Mouse (Mus musculus): Measurements from ENCODE around the gene Rere.
"Not testable (repeated sequence)": the region's sequence is repeated elsewhere in the genome, so short reads cannot be mapped to it uniquely, and the experiment has no call there.

Rere gene

DNA sequence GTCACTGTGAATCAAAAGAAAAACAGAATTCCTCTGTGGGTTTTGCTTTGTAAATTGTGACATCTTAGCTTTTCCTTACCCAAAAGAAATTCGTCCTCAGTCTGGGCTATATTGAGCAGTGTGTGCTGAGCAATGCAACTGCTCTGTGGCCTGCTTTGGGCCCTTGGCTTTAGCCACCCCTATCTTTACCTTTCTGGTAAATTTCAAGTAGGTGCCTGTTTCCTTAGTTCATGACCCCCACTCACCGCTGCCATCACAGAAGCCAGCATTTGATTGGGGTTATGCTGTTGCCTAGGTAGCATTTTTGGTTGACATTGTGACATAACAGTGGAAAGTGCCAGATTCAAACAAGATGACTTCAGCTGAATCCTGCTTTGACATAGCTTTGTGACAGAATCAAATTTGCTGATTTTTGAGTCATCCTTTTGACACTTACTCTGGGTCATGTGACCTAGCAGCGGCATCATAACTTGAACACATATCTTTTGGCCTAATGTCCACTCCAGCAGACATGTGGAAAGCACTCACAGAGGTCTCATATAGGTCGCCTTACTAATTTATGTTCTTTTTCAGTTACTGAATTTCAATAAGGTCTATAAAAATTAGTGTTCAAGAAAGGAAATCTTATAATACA is 192.1 kb downstream of the Rere start:
- in situ Hi-C loops (cut with MboI; ENCODE audit: unreplicated experiment in 2 of 2) = no loop called here

DNA sequence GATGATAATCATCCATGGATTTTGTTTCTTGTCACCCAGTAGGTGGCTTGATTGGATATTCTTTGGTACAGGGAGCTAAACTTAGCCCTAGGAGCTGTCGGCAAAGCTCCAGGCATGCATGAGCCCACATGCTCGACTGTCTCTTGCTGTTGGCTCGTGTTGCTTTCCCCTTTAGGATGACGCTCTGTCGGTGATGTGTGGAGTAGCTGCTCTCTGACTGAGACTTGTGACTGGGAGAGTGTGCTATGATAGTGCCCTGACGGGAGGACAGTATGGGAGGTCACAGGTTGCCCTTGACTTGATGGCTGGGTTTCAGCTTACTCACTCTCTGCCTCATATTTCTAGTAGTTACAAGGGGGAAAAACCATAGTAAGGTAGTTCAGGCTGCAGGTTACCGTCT is 192.6 kb downstream of the Rere start:
- in situ Hi-C loops (cut with MboI; ENCODE audit: unreplicated experiment in 2 of 2) = no loop called here

DNA sequence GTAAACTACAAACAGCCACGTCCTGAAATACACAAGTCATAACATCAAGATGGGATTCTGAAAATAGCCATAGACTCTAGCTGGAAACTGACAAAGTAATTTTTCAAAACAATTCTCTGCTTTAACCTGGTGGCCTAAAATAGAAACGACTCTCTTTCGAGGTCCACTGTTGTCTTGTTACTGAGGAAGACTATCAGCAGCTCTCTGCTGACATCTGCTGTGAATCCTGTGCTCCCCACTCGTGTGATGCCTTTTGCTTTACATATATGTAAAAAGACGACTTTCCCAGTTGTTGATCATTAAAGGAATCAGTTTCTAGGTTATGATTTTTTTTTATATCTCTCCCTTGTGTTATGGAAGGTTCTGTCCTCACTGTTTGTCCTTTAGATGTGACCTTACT is 194.8 kb downstream of the Rere start:
- in situ Hi-C loops (cut with MboI; ENCODE audit: unreplicated experiment in 2 of 2) = loop anchor here in 1 of 2 experiments (25.0 kb wide), 1 partner anchor 436 kb away; the partner anchor contains the start of genes Park7 and Tnfrsf9

DNA sequence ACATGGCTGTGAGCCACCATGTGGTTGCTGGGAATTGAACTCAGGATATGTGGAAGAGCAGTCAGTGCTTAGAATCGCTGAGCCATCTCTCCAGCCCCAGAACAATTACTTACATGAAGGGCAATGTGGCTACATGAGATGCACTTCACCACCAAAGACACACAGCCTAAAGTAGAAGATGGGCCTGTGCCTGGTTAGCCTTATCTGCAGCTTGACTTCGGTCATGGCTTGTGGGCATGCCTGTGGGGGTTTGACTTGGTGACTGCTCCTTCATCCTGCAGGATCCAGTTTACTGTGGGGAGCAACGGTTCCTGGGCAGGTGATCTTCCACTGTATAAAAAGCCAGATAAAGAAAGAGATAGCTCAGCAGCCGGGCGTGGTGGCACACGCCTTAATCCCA is 196.6 kb downstream of the Rere start:
- in situ Hi-C loops (cut with MboI; ENCODE audit: unreplicated experiment in 2 of 2) = loop anchor here in 1 of 2 experiments (25.0 kb wide), 1 partner anchor 434 kb away; the partner anchor contains the start of genes Park7 and Tnfrsf9

DNA sequence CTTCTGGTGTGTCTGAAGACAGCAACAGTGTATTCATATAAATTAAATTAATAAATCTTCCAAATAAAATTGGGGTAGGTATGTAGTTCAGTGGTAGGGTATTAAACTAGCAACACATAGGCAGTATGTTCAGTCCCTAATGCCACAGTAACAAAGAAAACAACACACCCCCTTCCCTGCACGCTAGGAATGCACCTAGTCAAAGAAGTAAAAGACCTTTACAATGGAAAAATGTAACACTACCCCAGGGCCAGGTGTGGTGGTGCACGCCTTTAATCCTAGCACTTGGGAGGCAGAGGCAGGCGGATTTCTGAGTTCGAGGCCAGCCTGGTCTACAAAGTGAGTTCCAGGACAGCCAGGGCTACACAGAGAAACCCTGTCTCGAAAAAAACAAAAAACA is 201.6 kb downstream of the Rere start:
- in situ Hi-C loops (cut with MboI; ENCODE audit: unreplicated experiment in 2 of 2) = loop anchor here in 1 of 2 experiments (5.0 to 25.0 kb wide), 2 partner anchors 221 to 429 kb away; partner anchors contain the start of genes Park7 and Tnfrsf9

DNA sequence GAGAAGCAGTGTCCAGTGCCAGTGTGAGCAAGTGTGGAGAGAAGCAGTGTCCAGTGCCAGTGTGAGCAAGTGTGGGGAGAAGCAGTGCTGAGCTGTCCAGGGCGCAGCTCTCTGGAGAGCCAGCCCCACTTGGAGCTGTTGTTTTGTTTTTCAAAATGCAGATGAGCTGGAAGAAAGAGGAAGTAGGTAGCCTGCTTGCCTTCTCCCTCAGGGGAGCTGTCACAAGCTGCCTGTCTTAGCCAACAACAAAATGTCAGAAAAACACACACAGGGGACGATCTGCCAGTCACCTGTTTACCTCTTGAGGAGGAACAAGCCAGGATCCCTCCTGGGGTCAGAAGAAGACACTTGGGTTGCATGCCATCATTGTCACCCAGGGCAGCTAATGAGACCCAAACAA is 204.7 kb downstream of the Rere start:
- in situ Hi-C loops (cut with MboI; ENCODE audit: unreplicated experiment in 2 of 2) = loop anchor here in 1 of 2 experiments (5.0 to 25.0 kb wide), 2 partner anchors 46 to 426 kb away; partner anchors contain the start of genes Park7 and Tnfrsf9

DNA sequence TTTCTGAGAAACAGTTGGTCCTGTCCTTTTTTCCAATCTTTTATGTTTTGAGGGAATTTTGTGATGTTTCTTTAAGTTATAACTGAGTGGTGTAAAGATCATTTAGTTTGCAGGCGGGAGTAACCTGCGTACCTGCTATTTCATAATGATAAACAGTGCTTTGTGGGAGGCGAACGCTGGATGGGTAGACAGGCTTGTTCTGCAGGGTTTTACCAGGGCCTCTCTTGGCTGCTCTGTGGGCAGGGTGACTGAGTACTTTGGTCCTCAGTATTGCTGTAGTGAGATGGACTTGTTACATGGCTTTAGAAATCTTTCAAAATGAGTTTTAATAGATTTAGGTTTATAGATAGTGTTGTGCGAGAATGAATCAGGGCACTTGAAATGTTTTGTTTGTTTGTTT is 205.7 kb downstream of the Rere start:
- in situ Hi-C loops (cut with MboI; ENCODE audit: unreplicated experiment in 2 of 2) = loop anchor here in 1 of 2 experiments (5.0 to 25.0 kb wide), 2 partner anchors 45 to 425 kb away; partner anchors contain the start of genes Park7 and Tnfrsf9

DNA sequence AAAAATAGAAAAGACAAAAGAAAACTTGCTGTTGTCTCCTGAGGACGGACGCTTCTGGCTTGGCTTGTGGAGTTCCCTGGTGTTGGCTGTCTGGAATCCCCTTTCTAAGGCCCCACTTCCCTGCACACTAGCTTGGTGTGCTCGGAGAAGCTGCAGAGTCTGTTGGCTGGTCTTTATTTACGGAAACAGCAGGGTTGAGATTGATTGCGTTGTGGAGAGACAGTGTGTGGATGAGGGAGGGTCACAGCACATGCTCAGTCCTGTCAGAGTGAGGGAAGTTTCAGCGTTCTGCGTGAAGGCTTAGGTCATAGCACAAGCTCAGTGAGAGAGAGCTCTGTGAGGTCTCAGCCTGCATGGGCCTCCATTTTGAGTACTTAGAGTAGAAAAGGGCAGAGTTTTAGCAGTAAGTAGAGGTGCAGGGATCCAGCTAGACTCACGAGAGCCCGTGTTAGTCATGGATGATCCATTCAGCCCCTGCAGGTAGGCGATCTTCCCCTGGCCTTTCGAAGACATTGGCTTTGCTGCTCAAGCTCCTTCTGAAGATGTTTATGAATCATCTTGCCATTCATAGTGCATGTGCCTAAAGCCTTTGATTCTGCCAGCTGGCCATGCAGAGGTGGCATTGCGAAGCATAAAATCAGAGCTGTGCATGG is 206.8 kb downstream of the Rere start:
- in situ Hi-C loops (cut with MboI; ENCODE audit: unreplicated experiment in 2 of 2) = loop anchor here in 1 of 2 experiments (5.0 to 25.0 kb wide), 2 partner anchors 44 to 424 kb away; partner anchors contain the start of genes Park7 and Tnfrsf9

DNA sequence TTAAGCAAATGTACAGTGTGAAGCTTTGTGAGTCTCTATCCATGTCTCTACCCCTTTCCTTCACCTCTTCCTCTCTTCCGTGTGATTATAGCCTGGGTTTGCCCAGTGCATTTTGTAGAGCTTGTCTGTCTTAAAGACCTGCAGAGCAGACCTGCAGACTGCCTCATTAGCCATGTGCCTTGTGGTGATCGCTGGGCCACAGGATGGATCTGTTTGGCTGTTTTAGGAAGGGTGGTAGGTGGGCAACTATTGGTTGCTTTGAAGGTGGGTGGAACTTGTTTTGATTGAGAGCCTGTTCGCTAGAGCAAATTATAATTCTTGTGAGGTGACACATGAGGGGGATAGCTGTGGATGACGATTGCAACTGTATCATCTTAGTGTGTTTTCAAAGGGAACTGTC is 207.3 kb downstream of the Rere start:
- in situ Hi-C loops (cut with MboI; ENCODE audit: unreplicated experiment in 2 of 2) = loop anchor here in 1 of 2 experiments (5.0 to 25.0 kb wide), 2 partner anchors 44 to 424 kb away; partner anchors contain the start of genes Park7 and Tnfrsf9

DNA sequence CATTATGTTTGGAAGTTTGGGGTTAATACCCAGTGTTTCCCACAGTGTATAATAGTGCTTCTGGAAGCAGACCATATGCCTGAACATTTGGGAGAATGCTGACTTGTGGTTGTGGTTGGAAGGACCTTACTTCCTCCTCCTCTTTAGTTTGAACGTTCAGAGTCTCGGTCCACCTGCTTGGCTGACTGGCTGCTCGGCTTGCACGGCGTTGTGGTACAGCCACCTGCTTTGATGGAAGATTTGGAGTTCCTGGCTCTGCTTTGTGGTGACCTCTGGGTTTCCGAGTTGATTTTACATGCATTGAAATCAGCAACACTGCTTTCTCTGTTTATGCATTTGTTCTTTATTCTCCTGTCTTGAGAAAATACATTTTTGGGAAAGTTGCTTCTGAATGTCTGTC is 208.6 kb downstream of the Rere start:
- in situ Hi-C loops (cut with MboI; ENCODE audit: unreplicated experiment in 2 of 2) = loop anchor here in 1 of 2 experiments (25.0 kb wide), 1 partner anchor 422 kb away; the partner anchor contains the start of genes Park7 and Tnfrsf9

DNA sequence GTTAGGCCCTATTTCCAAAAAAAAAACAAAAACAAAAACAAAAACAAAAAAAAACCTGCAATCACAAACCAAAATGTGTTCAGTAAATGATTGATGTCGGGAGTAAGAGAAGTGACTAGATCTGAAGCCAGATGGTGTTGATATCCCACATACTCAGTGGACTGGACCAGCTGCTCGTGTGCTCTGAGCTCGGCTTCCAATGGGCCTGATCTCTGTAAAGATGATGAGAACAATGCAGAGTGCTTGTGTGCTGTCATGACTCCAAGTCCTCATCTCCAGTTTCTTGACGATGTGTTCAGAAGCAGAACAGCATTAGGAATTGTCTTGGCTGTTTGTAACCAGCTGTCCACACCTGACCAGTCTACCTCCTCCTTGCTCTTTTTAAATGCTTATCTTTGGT is 210.3 kb downstream of the Rere start:
- in situ Hi-C loops (cut with MboI; ENCODE audit: unreplicated experiment in 2 of 2) = loop anchor here in 1 of 2 experiments (25.0 kb wide), 1 partner anchor 421 kb away; the partner anchor contains the start of genes Park7 and Tnfrsf9

DNA sequence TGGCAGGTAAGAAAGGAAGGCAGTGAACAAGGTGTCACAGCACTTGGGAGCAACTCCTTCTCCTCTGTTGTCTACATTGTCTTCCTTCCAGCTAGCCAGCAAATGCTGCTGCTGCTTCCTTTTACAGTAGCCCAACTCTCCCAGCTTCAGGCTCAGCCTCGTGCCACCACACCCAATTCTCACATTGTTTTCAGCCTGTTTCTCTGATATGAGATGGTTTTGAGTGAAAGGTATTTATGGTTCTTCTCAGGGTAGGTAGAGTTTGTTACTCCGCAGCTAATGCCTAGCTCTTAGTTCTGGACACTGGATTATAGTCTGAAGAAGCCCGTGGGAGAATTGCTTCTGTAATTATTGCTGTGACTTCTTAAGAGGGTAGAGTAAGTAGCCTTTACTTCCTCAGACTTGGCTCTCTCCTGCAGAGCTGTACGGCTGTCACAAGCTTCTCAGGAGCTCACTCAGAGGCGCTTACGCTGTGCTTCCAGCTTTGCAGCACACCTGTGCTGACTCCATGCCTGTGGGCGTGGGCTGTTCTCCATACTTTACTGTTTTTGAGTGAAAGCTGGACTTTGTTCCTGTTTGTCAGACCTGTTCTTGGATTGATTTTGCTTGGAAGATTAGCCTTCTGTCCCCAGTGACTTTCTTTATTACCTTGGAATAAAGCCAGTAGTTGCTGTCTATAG is 212.0 kb downstream of the Rere start:
- in situ Hi-C loops (cut with MboI; ENCODE audit: unreplicated experiment in 2 of 2) = loop anchor here in 1 of 2 experiments (25.0 kb wide), 1 partner anchor 419 kb away; the partner anchor contains the start of genes Park7 and Tnfrsf9

DNA sequence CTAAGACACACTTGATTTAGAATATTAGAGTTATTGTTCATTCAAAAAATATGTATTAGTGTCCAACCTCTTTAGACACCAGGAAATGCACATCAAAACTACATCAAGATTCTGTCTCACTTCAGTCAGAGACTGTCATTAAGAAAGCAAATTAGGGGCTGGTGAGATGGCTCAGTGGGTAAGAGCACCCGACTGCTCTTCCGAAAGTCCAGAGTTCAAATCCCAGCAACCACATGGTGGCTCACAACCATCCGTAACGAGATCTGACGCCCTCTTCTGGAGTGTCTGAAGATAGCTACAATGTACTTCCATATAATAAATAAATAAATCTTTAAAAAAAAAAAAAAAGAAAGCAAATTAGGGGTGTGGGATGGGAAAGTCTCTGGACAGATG is 212.5 kb downstream of the Rere start:
- in situ Hi-C loops (cut with MboI; ENCODE audit: unreplicated experiment in 2 of 2) = loop anchor here in 1 of 2 experiments (25.0 kb wide), 1 partner anchor 418 kb away; the partner anchor contains the start of genes Park7 and Tnfrsf9

DNA sequence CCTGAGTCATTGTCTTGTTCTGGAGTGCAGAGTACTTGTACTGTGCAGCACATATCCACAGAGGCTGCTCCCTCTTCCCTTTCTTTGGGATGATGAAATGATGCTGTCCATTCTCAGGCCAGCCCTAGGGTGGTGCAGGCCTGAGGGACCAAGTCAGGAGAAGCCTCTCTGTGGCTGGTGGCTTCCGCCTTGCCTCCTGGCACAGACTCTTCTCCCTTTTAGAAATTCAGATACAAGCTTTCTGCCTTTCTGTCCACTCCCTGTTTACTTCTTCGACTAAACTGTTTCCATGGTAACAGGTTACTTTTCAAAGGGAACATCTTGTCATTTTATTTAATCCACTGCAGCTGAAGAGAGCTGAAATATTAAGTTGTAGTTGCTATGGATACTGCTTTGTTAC is 214.1 kb downstream of the Rere start:
- in situ Hi-C loops (cut with MboI; ENCODE audit: unreplicated experiment in 2 of 2) = loop anchor here in 1 of 2 experiments (25.0 kb wide), 1 partner anchor 417 kb away; the partner anchor contains the start of genes Park7 and Tnfrsf9

DNA sequence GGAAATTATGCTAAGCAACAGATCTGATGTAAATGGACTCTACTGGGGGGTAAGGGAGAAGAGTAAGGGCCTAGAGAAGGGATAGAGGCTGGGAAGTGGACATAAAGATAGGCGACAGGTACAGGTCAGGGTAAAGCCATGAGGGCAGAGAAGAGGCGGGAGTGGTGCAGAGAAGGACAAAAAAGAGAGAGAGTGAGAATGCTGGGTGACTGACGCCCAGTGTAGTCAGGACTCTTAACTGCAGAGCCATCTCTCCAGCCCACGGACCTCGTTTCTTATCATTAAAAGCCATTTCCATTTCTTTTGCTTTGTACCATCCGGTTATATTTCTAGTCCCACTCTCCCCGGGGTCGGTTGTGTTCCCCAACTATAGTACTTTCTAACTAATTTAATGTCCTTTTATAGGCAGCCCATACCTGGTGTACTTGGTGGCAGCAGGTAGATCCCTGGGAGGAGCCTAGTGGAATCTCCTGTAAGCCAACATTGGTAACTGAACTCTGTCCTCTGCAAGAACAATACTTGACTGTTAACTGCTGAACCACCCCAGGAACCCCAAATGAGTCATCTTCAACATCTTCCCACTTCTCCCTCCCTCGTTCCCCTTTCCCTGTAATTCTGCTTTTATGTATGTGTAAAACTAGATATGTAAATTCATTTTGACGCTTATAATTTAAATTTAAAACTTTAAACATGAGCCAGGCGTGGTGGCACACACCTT is 223.0 kb downstream of the Rere start:
- in situ Hi-C loops (cut with MboI; ENCODE audit: unreplicated experiment in 2 of 2) = no loop called here

DNA sequence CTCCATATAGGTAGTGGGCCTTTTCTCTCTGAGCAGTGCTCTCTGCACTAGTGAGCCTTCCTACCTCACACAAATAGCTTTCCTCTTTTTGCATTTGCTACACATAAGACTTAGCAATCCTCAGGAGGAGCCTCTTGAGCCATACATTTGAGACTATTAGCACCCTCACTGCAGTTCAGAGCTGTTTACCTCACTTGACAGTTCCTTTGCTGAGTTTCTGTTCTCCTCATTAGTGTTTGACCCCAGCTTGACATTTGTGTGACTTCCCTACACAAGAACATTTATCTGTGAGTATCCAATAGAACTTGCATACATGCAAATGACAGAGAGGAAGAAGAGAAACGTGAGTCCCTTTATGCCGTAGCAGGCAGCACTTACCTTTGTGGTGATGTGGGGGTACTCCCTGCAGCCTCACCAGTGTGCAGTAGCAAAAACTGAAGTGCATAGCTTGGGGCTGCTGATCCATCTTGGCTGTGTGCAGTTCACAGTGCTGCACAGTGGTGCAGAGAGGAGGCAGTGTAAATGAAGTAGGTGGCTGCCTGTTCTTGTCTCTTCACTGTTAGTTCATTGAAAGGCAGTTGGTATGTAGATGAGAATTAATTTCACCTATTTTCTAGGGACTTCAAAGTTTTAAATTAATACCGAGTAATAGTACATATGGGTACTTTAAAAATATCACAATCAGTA is 227.7 kb downstream of the Rere start:
- in situ Hi-C loops (cut with MboI; ENCODE audit: unreplicated experiment in 2 of 2) = no loop called here

DNA sequence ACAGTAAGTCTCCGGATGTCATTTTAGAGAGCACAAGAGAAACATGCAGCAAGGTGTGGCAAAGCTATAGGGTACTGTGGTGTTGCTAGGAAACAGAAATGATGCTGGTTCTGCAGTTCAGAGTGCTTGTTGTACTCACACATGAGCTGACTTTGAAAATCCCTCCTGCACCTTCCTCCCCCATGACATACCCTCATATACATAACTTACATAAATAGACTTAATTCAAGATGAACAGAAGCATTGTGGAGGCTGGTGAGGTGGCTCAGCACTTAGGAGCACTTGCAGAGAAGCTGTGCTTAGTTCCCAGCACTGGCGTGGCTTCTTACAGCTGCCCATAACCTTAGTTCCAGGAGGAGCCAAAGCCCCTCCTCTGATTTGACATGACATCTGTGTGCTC is 228.6 kb downstream of the Rere start:
- in situ Hi-C loops (cut with MboI; ENCODE audit: unreplicated experiment in 2 of 2) = no loop called here

DNA sequence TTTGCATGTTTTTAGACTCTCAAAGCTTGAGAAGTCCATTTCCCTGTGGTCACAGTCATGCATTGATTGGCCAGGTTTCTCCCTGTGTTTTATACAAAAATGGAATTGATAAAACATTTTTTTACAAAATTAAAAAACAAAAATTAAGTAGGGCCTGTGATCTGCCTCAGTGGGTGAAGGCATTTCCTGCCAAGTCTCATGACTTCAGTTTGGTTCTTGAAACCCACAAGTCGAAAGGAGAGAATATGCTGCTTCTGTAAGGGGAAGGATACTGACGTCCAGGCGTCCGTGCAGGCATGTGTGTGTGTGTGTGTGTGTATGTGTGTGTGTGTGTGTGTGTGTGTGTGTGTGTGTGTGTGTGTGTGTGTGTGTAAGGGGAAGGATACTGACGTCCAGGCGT is 231.9 kb downstream of the Rere start:
- in situ Hi-C loops (cut with MboI; ENCODE audit: unreplicated experiment in 2 of 2) = not testable (repeated sequence)

DNA sequence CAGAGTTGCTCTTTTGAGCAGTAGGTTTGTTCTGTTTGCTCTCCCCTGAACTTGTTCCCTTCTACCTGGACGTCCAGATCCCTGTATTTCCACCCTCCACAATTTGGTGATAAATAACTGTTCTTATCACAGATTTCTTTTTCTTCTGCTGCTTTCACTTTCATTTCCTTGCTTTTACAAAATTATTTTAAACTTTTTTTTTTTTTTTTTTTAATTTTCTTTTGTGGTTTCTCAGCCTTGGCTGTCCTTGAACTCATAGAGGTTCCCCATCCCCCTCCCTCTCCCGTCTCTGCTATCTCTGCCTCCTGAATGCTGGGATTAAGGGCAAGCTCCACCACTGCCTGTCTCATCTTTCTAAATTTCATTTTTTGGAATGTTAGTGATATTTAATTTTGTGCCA is 234.8 kb downstream of the Rere start:
- in situ Hi-C loops (cut with MboI; ENCODE audit: unreplicated experiment in 2 of 2) = no loop called here
